Mouse (Mus musculus) kidney, adult 2 months (tissue): ENCODE results near the gene Samhd1.

ENCODE experiments used
- CTCF ChIP-seq: fragments of 200-500 bp; conservative IDR thresholded peaks from 2 replicates; pipeline ENCODE4 v1.5.1; 2011; ENCODE audit warnings: low read depth, mild to moderate bottlenecking, control low read depth, low read length, moderate library complexity, mixed read lengths; ENCODE audit not compliant: insufficient read depth, insufficient read length
- POLR2A ChIP-seq: fragments of 200-500 bp; IDR thresholded peaks from one replicate; pipeline ENCODE4 v1.6.1; 2011; ENCODE audit warnings: low read depth, low read length, control low read depth

- TF ChIP-seq CTCF (no peak), POLR2A (no peak)
Measured at GRCm38 (mm10) chr2:157125246-157125645, 9.8 kb downstream of the Samhd1 start.
